Mouse (Mus musculus): ENCODE measurements at regions not wholly inside any gene's neighbourhood (a gene's known extent, or its start where the extent isn't known, plus 50 kb on each side); places are given as distances from the start of the nearest gene placed in this dataset.
A peak's percentile ranks its signal among the peaks of the same experiment; 100 is the strongest.

DNA sequence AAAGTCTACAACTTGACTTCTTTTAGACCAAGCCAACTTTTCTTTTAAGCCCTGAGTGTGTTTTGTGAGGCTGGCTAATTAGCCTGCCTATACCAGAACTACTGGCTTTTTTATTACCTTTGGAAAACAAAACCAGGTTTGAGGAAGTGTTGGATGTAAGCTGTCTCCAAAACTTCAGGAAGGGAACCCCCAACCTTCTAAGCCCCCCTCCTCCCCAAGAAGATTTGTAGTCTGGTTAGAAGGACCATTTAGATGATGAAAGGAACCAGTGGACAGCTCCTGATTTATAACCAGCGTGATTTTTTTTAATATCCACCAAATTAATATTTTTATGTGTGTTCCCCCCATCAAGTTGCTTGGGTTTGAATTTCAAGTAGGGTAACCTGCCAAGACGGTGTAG lies 236.1 kb upstream of the Nfe2l3 start:
- no peaks in the 10 kb centered on the region; the same call in none of the 2 replicates for H3K27me3 ChIP-seq (replicated peaks; ENCODE audit: control insufficient read depth, insufficient read depth, low read length)
- H3K27ac ChIP-seq (ENCODE audit: insufficient read depth, low read depth, low read length), result no peak overlapping the region

DNA sequence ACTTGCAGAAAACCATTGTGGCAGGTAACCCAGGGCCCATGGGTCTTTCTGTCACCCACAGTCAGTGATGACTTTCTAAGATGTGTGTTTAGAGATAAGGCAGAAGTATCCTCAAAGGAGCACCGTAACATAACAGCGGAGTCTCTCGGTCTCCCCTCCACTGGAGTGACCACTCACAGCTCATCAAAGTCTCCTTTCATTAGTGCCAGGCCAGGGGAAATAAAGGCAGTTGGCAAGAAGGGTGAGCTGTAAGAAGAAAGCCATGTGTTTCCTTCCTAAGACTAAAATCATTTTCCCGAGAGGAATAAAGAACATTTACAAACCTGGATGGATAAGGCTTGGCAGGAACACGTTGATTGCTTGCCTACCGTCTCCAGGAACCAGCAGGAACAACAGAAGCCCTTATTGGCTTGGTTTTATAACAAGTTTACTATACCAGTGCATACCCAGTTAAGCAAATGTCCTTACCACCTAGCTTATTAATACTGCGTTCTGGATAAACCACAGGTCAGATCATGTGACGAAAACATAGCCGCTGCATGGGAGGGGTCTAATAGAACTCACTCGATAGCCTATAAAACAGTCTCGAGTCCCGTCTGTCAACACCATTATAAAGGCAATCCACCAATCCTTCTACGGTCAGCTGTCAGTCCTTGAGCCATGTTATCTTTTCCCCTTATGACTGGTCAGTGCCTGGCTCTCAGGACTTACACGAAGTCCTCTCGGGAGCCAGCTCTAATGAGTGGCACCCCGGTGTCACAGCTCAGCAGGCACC lies 235.3 kb upstream of the Nfe2l3 start:
- no peak for DNase-seq
- Histone ChIP-seq H3K27ac (ENCODE audit: insufficient read depth, low read depth, low read length) (no peak overlapping the region), H3K4me3 (ENCODE audit: insufficient read depth, low read depth, low read length) (no peak overlapping the region), H3K27me3 (replicated peaks; ENCODE audit: control insufficient read depth, insufficient read depth, low read length) (no peaks in the 10 kb centered on the region; the same call in none of the 2 replicates), H3K4me1 (ENCODE audit: control insufficient read depth, insufficient read depth, low read length) (no peaks in the 10 kb centered on the region), H3K36me3 (ENCODE audit: control insufficient read depth, insufficient read depth, low read length) (no peaks in the 10 kb centered on the region)
- 72% methylated on average over 16 of the region's 16 CpGs for WGBS
- TF ChIP-seq POLR2A (IDR thresholded peaks at IDR 0.05; ENCODE audit: low read depth, low read length) (no peak), CTCF (conservative IDR thresholded peaks at IDR 0.05; ENCODE audit: insufficient read depth, insufficient read length, low read depth, low read length) (no peak)

More for the DNA sequence above, 236.1 kb upstream of the Nfe2l3 start:
- Histone ChIP-seq H3K4me1 (ENCODE audit: control insufficient read depth, insufficient read depth, low read length) (no peaks in the 10 kb centered on the region), H3K36me3 (ENCODE audit: control insufficient read depth, insufficient read depth, low read length) (no peaks in the 10 kb centered on the region), H3K4me3 (ENCODE audit: insufficient read depth, low read depth, low read length) (no peak overlapping the region)
- TF ChIP-seq CTCF (conservative IDR thresholded peaks at IDR 0.05; ENCODE audit: insufficient read depth, insufficient read length, low read depth, low read length) (no peak), POLR2A (IDR thresholded peaks at IDR 0.05; ENCODE audit: low read depth, low read length) (no peak)
- no peak for DNase-seq
- 76% methylated on average over 2 of the region's 2 CpGs for WGBS

DNA sequence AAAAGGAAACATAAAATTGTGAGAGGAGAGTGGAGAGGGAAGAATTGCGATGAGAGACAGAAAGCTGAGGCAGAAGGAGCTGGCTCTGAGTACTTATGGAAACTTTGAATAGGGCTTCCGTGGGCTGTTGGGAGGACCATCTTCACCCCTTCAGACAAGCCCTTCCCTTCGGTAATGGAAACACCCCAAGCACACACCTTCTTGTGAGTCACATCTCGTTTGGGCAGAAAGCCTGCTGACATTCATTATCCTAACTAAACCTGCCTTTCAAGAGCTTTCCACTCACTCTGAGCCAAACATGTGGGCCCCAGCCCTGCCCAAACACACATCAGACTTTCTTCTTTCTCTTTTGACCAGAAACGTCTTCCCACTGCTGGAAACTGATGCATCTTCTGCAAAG lies 232.3 kb upstream of the Nfe2l3 start:
- Histone ChIP-seq H3K4me1 (ENCODE audit: control insufficient read depth, insufficient read depth, low read length) (no peaks in the 10 kb centered on the region), H3K4me3 (ENCODE audit: insufficient read depth, low read depth, low read length) (no peak overlapping the region), H3K27me3 (replicated peaks; ENCODE audit: control insufficient read depth, insufficient read depth, low read length) (no peaks in the 10 kb centered on the region; the same call in none of the 2 replicates), H3K36me3 (ENCODE audit: control insufficient read depth, insufficient read depth, low read length) (no peaks in the 10 kb centered on the region), H3K27ac (ENCODE audit: insufficient read depth, low read depth, low read length) (no peak overlapping the region)
- 68% methylated on average over 5 of the region's 5 CpGs for WGBS
- TF ChIP-seq POLR2A (IDR thresholded peaks at IDR 0.05; ENCODE audit: low read depth, low read length) (no peak), CTCF (conservative IDR thresholded peaks at IDR 0.05; ENCODE audit: insufficient read depth, insufficient read length, low read depth, low read length) (no peak)
- no peak for DNase-seq

DNA sequence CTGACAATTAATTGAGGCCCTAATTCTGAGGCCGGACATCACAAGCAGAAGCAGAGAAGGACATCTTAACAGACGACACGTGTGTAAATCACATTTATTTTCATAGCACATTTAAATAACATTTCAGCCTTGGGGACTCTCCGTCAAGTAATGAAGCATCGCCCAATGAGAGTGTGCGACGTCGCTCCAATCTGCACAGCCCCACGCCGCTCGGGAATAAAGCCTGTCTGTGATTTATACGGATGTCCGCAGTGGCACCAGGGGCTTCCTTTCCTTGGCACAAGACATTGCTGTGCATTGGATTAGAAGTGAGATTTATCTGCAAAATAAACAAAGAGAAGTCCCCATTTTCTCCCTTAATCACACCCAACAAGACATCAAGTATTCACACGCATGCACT lies 231.6 kb upstream of the Nfe2l3 start:
- no peak overlapping the region for H3K27ac ChIP-seq (ENCODE audit: insufficient read depth, low read depth, low read length)
- no peak for TF ChIP-seq CTCF (conservative IDR thresholded peaks at IDR 0.05; ENCODE audit: insufficient read depth, insufficient read length, low read depth, low read length)
- TF ChIP-seq POLR2A (IDR thresholded peaks at IDR 0.05; ENCODE audit: low read depth, low read length), result no peak
- no peak overlapping the region for H3K4me3 ChIP-seq (ENCODE audit: insufficient read depth, low read depth, low read length)
- WGBS, result 84% methylated on average over 14 of the region's 14 CpGs
- H3K36me3 ChIP-seq (ENCODE audit: control insufficient read depth, insufficient read depth, low read length), result no peaks in the 10 kb centered on the region
- H3K4me1 ChIP-seq (ENCODE audit: control insufficient read depth, insufficient read depth, low read length), result no peaks in the 10 kb centered on the region
- no peak for DNase-seq
- H3K27me3 ChIP-seq (replicated peaks; ENCODE audit: control insufficient read depth, insufficient read depth, low read length), result no peaks in the 10 kb centered on the region; the same call in none of the 2 replicates

DNA sequence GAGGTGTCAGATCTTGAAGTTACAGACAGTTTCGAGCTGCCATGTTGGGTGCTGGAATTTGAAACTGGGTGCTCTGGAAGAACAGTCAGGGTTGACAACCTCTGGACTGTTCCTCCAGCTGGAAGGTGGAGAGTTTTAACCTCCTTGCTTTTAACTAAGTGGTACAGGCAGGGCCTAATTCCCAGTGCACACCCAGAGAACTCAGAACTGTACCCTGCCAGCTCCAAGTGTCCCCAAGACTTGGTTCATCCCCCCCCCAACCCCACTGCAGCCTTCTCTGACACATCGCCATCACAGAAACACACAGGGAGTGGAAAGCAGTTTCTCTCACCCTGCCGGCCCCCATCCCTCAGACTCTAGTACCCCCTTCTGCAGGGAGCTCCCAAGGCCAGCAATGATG lies 228.2 kb upstream of the Nfe2l3 start:
- 91% methylated on average over 3 of the region's 3 CpGs for WGBS
- Histone ChIP-seq H3K27ac (ENCODE audit: insufficient read depth, low read depth, low read length) (no peak overlapping the region), H3K36me3 (ENCODE audit: control insufficient read depth, insufficient read depth, low read length) (no peaks in the 10 kb centered on the region), H3K4me3 (ENCODE audit: insufficient read depth, low read depth, low read length) (no peak overlapping the region), H3K27me3 (replicated peaks; ENCODE audit: control insufficient read depth, insufficient read depth, low read length) (0 out of 2 replicates have a peak, but pooled peaks cover 1% of the 10 kb centered on the region), H3K4me1 (ENCODE audit: control insufficient read depth, insufficient read depth, low read length) (no peaks in the 10 kb centered on the region)
- no peak for TF ChIP-seq POLR2A (IDR thresholded peaks at IDR 0.05; ENCODE audit: low read depth, low read length)
- no peak for TF ChIP-seq CTCF (conservative IDR thresholded peaks at IDR 0.05; ENCODE audit: insufficient read depth, insufficient read length, low read depth, low read length)
- DNase-seq, result no peak

DNA sequence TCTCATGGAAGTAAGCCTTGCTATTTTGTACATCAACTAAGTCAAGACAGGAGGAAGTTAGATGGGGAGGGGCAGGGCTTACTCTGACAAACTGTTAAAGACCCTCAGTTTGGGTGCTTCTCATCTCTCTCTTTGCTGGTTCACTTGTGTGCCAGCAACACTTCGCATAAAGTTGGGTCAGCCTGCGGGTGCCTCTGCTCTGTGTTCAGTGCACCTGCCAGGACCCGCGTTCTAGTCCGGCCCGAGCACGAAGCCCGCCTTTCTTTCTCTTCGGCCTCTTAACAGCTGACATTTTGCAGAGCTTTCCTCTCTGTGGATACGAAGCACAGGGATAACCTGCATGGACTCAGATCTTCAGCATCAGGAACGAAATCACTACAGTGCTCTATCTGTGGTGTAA lies 227.1 kb upstream of the Nfe2l3 start:
- 86% methylated on average over 11 of the region's 11 CpGs for WGBS
- H3K27ac ChIP-seq (ENCODE audit: insufficient read depth, low read depth, low read length), result no peak overlapping the region
- H3K27me3 ChIP-seq (replicated peaks; ENCODE audit: control insufficient read depth, insufficient read depth, low read length), result 0 out of 2 replicates have a peak, but pooled peaks cover 1% of the 10 kb centered on the region
- no peak overlapping the region for H3K4me3 ChIP-seq (ENCODE audit: insufficient read depth, low read depth, low read length)
- no peak for TF ChIP-seq CTCF (conservative IDR thresholded peaks at IDR 0.05; ENCODE audit: insufficient read depth, insufficient read length, low read depth, low read length)
- no peak for TF ChIP-seq POLR2A (IDR thresholded peaks at IDR 0.05; ENCODE audit: low read depth, low read length)
- no peaks in the 10 kb centered on the region for H3K4me1 ChIP-seq (ENCODE audit: control insufficient read depth, insufficient read depth, low read length)
- DNase-seq, result no peak
- no peaks in the 10 kb centered on the region for H3K36me3 ChIP-seq (ENCODE audit: control insufficient read depth, insufficient read depth, low read length)

DNA sequence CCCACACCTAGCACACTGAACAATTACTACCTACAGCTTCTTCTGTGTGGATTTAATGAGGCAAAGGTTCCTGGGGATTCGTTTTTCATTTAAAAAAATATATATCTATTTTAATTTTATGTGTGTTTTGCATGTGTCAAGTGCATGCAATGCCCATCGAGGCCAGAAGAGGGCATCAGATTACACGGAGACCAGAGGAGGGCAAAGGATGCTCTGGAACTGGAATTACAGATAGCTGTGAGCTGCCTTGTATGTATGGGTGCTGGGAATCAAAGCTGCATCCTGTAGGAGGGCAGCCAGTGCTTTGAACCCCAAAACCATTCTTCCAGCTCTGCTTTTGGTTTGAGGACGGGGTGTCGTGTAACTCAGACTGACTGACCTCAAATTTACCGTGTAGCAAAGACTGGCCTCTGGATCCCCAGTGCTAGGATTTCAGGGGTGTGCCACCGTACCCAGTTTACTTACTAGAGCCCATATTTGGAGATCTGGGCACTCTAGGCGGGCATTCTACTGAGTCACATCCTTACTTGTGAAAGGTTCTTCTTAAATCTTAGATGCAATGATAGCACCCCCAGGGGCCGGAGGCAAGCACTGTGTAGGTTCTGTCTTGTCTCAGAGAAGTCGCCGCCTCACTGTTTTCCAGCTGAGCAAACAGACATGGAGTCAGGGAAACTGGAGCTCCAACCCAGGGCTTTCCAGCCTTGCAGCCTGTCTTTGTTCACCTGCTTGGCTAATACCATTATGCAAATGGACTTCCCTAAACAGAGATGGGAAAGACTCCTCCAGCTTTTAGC lies 225.6 kb upstream of the Nfe2l3 start:
- H3K4me3 ChIP-seq (ENCODE audit: insufficient read depth, low read depth, low read length), result no peak overlapping the region
- peak; percentile 56 for DNase-seq
- H3K27ac ChIP-seq (ENCODE audit: insufficient read depth, low read depth, low read length), result no peak overlapping the region
- 0 out of 2 replicates have a peak, but pooled peaks cover 1% of the 10 kb centered on the region for H3K27me3 ChIP-seq (replicated peaks; ENCODE audit: control insufficient read depth, insufficient read depth, low read length)
- WGBS, result 10% methylated on average over 11 of the region's 11 CpGs
- no peaks in the 10 kb centered on the region for H3K36me3 ChIP-seq (ENCODE audit: control insufficient read depth, insufficient read depth, low read length)
- TF ChIP-seq CTCF (conservative IDR thresholded peaks at IDR 0.05; ENCODE audit: insufficient read depth, insufficient read length, low read depth, low read length) (peak; percentile 75), POLR2A (IDR thresholded peaks at IDR 0.05; ENCODE audit: low read depth, low read length) (no peak)
- H3K4me1 ChIP-seq (ENCODE audit: control insufficient read depth, insufficient read depth, low read length), result no peaks in the 10 kb centered on the region

All from kidney, adult 2 months (tissue).